Mouse (Mus musculus): ENCODE results near the gene Rbp2.
A peak's percentile ranks its signal among the peaks of the same experiment; 100 is the strongest.

Rbp2 gene

GRCm38 (mm10) chr9:98524786-98525542 lies 39.0 kb downstream of the Rbp2 start:
- DNase-seq (ENCODE audit: low spot score in 2 of 2): peak; percentile 14 to 18

GRCm38 (mm10) chr9:98525543-98525924 lies 39.6 kb downstream of the Rbp2 start:
- no peak for DNase-seq (ENCODE audit: low spot score in 2 of 2)

- no peak for DNase-seq (ENCODE audit: low spot score in 2 of 2)
Observed at GRCm38 (mm10) chr9:98527226-98527625, 41.3 kb downstream of the Rbp2 start.

DNA sequence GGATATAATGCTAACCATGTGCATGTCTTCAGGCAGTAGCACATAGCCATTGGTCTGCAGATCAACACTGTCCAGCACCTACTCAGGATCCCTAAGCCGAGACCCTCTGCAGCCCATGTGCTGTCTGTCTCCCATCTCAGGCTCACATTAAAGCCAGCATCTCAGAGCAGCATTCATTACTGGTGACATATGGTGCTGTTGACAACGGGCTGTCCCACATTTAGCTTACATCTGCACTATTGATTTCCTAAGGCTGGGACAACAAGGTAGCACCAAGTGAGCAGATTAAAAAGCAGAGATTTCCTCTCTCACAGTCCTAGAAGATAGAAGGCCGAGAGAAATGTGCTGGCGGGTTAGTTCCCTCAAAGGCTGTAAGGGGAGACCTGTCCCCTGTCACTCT lies 43.9 kb downstream of the Rbp2 start:
- no peak for DNase-seq (ENCODE audit: low spot score in 2 of 2)

DNA sequence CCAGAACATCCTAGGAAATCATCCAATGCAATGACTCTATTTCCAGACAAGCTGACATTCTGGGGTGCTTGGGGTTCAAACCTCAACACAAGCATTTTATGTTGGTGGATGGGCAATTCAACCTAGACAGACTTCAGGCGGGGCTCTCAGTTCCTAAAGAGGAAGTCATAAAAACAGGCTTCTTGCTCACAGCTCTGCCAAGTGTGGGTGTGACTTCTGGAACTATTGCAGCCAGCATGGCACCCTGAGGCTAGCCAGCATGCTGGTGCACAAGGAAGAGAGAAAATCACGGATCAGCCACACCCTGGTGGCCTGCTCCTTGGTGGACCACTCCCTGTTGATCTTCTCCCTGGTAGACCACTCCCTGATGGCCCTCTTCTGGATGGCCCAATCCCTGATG lies 45.1 kb downstream of the Rbp2 start:
- DNase-seq (ENCODE audit: low spot score in 2 of 2): no peak

DNA sequence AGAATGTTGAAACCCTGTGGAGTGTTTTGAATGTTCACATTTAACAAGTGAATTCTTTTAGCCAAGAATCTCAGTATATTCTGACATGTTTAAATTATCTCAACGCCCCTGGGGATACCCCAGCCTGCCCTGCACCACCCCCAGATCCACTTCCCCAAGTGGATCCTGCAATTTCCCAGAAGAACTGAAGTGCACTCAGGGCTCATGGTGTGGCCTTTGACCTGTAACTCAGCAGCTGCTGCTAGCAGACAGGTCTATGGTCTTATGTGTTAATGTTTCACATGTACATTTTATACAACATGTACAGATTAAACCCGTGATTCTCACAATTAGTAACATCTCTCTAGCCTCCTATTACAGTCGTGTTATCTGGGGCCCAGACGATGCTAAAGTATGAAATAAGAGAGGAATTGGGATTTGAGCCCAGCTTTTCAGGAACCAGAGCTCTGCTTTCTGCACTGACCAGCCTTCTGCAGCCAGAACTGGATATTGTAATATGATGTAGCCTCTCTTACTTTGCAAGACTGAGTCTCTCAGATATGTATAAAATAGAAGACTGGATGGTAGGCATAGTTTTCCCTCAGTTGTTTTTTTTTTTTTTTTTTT lies 48.9 kb downstream of the Rbp2 start:
- no peak for DNase-seq (ENCODE audit: low spot score in 2 of 2)

DNA sequence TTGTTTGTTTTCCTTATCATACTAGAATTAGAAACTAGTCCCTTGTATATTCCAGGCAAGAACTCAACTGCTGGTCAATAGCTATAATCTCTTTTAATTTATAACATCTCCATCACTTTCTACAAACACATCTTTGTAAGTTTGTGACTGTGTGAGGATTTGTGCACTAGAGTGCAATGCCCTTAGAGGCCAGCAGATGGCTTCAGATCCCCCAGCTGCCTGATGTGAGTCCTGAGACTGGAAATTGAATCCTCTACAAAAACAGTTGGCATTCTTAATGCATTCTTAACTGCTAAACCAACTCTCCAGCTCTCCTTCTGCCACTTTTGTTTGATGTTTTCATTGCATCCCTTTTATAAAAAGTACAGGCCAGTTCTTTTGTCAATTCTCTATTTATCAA lies 49.8 kb downstream of the Rbp2 start:
- no peak for DNase-seq (ENCODE audit: low spot score in 2 of 2)

DNA sequence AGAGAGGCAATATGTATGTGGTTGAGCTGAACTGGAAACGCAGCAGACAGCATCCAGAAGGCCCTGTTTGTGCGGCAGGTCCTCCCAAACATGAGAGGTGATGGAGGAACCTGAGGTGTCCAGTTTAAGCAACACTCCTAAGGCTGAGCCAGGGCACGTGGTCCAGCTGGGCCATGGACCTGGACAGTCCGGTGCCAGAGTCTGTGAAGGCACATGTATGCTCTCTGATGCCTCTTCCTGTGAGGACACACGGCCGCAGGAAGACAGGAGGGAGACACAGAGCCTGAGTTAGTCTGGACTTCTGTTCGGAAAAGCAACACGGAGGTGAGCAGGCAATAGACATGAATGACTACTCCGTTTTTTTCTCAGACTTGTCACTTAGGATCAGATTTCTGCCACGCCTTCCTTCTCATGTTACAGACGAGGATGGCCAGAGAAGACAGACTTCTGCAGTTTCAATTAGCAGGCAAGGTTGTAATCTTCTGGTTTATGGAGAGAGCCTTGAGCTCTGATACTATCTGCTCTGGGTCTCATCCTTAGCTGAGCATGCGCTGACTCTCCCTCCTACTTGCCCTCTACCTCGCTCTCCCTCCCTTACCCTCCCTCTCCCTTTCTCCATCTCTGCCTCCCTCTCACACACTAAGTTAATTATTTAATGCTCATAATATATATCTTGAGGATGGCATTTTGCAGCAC lies 52.2 kb downstream of the Rbp2 start:
- no peak for DNase-seq (ENCODE audit: low spot score in 2 of 2)

GRCm38 (mm10) chr9:98538713-98539360 lies 52.9 kb downstream of the Rbp2 start:
- DNase-seq (ENCODE audit: low spot score in 2 of 2): peak; percentile 59 to 73

DNA sequence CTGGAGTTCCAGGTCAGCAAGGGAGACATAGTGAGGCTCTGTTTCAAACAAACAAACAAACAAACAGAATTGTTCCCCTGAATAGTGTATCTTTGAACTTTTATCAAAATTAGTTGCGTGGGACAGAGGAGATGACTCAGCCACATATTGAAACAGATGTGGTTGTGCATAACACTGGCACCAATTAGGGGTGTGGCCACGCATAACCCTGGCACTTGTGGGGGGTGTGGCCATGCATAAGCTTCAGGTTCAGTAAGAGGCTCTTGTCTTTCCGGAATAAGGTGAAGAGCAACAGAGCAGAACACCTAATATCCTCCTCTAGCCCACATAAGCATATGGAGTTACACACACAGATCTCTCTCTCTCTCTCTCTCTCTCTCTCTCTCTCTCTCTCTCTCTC lies 58.1 kb downstream of the Rbp2 start:
- no peak for DNase-seq (ENCODE audit: low spot score in 2 of 2)
